Comparison of ENCODE assay signal across 8 mouse cellular contexts in the genomic region with DNA sequence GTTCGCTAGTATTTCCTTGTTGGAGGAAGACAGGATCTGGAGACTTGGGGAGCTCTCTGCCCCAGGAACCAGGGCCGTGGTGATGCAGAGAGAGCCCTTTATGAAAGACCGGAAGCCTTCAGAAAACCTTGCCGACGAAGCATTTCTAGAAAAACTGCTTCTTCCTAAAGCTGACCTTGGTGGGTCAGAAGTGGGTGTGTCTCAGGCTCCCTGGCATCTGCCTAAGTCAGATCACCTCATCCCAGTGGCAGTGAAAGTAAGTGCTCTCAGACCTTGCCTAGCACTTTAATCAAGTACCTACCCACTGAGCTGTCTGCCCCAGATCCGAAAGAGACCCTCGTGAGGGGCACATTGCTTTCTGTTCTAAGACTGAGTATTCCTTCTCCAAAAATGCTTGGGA. TPM values are rescaled to one million over a fixed set of nuclear protein-coding genes. Genes with fewer than 3 reads are reported as not detected.
DNase-seq lines count a peak whose midpoint lies in the region; ATAC-seq and TF ChIP-seq lines count a peak whose summit lies in the region.

No protein-coding gene starts in this region.

- H3K27ac ChIP-seq in lung, embryonic 14.5 days (ENCODE audit: low read depth), result no peak overlapping the region
- no peak overlapping the region for H3K27ac ChIP-seq in embryonic fibroblast, embryonic 13.5 days (ENCODE audit: insufficient read depth, low read length)
- no peak overlapping the region for H3K27ac ChIP-seq in intestine, postnatal 0 days (ENCODE audit: low read depth, low read length)
- H3K27ac ChIP-seq in neural tube, embryonic 15.5 days (replicated peaks), result peak overlapping the region; percentile 93

- H3K9ac ChIP-seq in lung, embryonic 14.5 days, result peak overlapping the region; percentile 72
- no peak overlapping the region for H3K9ac ChIP-seq in intestine, postnatal 0 days (ENCODE audit: low read depth, low read length)
- H3K9ac ChIP-seq in neural tube, embryonic 15.5 days (replicated peaks), result peak overlapping the region; percentile 81; the same call in 1 of the 2 replicates

- peaks cover 8% of the 10 kb centered on the region for H3K36me3 ChIP-seq in lung, embryonic 14.5 days (ENCODE audit: insufficient read depth)
- H3K36me3 ChIP-seq in intestine, postnatal 0 days (ENCODE audit: control insufficient read depth, insufficient read depth), result peaks cover 28% of the 10 kb centered on the region
- H3K36me3 ChIP-seq in neural tube, embryonic 15.5 days, result peaks cover 26% of the 10 kb centered on the region

- no peak for ATAC-seq in lung, embryonic 14.5 days (ENCODE audit: insufficient read depth)
- ATAC-seq in intestine, postnatal 0 days, result no peak
- no peak for ATAC-seq in neural tube, embryonic 15.5 days (ENCODE audit: low FRiP score)
- no peak for ATAC-seq in frontal cortex, adult (ENCODE audit: low TSS enrichment)

- 0 out of 2 replicates have a peak, but pooled peaks cover 4% of the 10 kb centered on the region for H3K4me1 ChIP-seq in lung, embryonic 14.5 days (ENCODE audit: insufficient read depth)
- H3K4me1 ChIP-seq in lung, adult 2 months (ENCODE audit: control insufficient read depth, insufficient read depth, low read length), result peaks cover 3% of the 10 kb centered on the region; the same call in 1 of the 2 replicates
- H3K4me1 ChIP-seq in embryonic fibroblast, embryonic 13.5 days (ENCODE audit: control insufficient read depth, insufficient read depth, low read length), result peaks cover 5% of the 10 kb centered on the region; the same call in 1 of the 2 replicates
- H3K4me1 ChIP-seq in intestine, postnatal 0 days (replicated peaks; ENCODE audit: control insufficient read depth, insufficient read depth, low read length), result 0 out of 2 replicates have a peak, but pooled peaks cover 5% of the 10 kb centered on the region
- peaks cover 16% of the 10 kb centered on the region for H3K4me1 ChIP-seq in neural tube, embryonic 15.5 days

- H3K9me3 ChIP-seq in lung, embryonic 14.5 days (ENCODE audit: low read depth, low read length), result no peaks in the 10 kb centered on the region
- H3K9me3 ChIP-seq in intestine, postnatal 0 days (ENCODE audit: control insufficient read depth), result no peaks in the 10 kb centered on the region
- no peaks in the 10 kb centered on the region for H3K9me3 ChIP-seq in neural tube, embryonic 15.5 days (replicated peaks)

- no peak for TF ChIP-seq POLR2A in lung, adult 2 months (IDR thresholded peaks at IDR 0.05; ENCODE audit: borderline replicate concordance, extremely low read depth, low read depth, low read length)
- no peak for TF ChIP-seq POLR2A in embryonic fibroblast, embryonic 13.5 days (IDR thresholded peaks at IDR 0.05; ENCODE audit: low read depth, low read length)

- no peaks in the 10 kb centered on the region for H3K27me3 ChIP-seq in lung, embryonic 14.5 days (ENCODE audit: insufficient read depth, low read length)
- no peaks in the 10 kb centered on the region for H3K27me3 ChIP-seq in intestine, postnatal 0 days (replicated peaks; ENCODE audit: control insufficient read depth, insufficient read depth, low read length)
- no peaks in the 10 kb centered on the region for H3K27me3 ChIP-seq in neural tube, embryonic 15.5 days (replicated peaks)

- no peak for TF ChIP-seq CTCF in lung, embryonic 14.5 days (IDR thresholded peaks at IDR 0.05; ENCODE audit: low read depth)
- TF ChIP-seq CTCF in lung, adult 2 months (IDR thresholded peaks at IDR 0.05; ENCODE audit: insufficient read depth, low read length), result no peak
- no peak for TF ChIP-seq CTCF in embryonic fibroblast, embryonic 13.5 days (IDR thresholded peaks at IDR 0.05; ENCODE audit: borderline replicate concordance, insufficient read depth, low read length)
- no peak for TF ChIP-seq CTCF in intestine, postnatal 0 days (IDR thresholded peaks at IDR 0.05; ENCODE audit: low read depth)

- no peak for DNase-seq in lung, embryonic 14.5 days
- no peak for DNase-seq in lung, adult 2 months
- no peak for DNase-seq in layer of hippocampus, adult 11-12 months (ENCODE audit: low spot score)
- no peak for DNase-seq in frontal cortex, postnatal 14 days (ENCODE audit: low spot score in 2 of 2)

- 68% methylated on average over 7 of the region's 7 CpGs for WGBS in lung, embryonic 14.5 days
- WGBS in lung, adult 2 months, result 64% methylated on average over 7 of the region's 7 CpGs
- WGBS in intestine, postnatal 0 days, result 61% methylated on average over 7 of the region's 7 CpGs
- WGBS in neural tube, embryonic 15.5 days, result 77% methylated on average over 7 of the region's 7 CpGs

- peak overlapping the region; percentile 74 for H3K4me3 ChIP-seq in lung, embryonic 14.5 days (ENCODE audit: low read depth, low read length)
- H3K4me3 ChIP-seq in lung, adult 2 months (replicated peaks; ENCODE audit: extremely low read depth, low read depth, low read length), result no peak overlapping the region
- H3K4me3 ChIP-seq in embryonic fibroblast, embryonic 13.5 days (ENCODE audit: insufficient read depth, low read length), result peak overlapping the region; percentile 79; the same call in 1 of the 2 replicates
- peak overlapping the region; percentile 83 for H3K4me3 ChIP-seq in intestine, postnatal 0 days (ENCODE audit: low read depth, low read length)
- H3K4me3 ChIP-seq in neural tube, embryonic 15.5 days (replicated peaks), result peak overlapping the region; percentile 88

- H3K4me2 ChIP-seq in lung, embryonic 14.5 days, result peak overlapping the region; percentile 71
- H3K4me2 ChIP-seq in intestine, postnatal 0 days (replicated peaks; ENCODE audit: low read depth), result peak overlapping the region; percentile 84
- H3K4me2 ChIP-seq in neural tube, embryonic 15.5 days, result peak overlapping the region; percentile 86

RNA-seq across cellular contexts. Expression of gene Adck2, which starts 1.3 kb away (rescaled TPM):
- 21.8 and 22.1 TPM in 2 replicates for polyA plus RNA-seq in lung, embryonic 14.5 days (2014; fragmentation: Nextera tagmentation; extraction: Ambion mirVana)
- 10.9 and 11.5 TPM in 2 replicates for polyA plus RNA-seq in lung, adult 2 months (2012; rRNA removed)
- 10.3 and 11.2 TPM in 2 replicates for polyA plus RNA-seq in embryonic fibroblast, embryonic 13.5 days (2011; ENCODE audit: insufficient read length, low read depth, missing spikeins)
- 18.0 and 19.4 TPM in 2 replicates for polyA plus RNA-seq in intestine, postnatal 0 days (2015; fragmentation: Nextera tagmentation; extraction: Ambion mirVana)
- 44.8 and 45.3 TPM in 2 replicates for polyA plus RNA-seq in neural tube, embryonic 15.5 days (2015; fragmentation: Nextera tagmentation; extraction: Ambion mirVana)

RNA-seq across cellular contexts. Expression of gene Gm42420, which starts 10.6 kb away (rescaled TPM):
- polyA plus RNA-seq in lung, embryonic 14.5 days (2014; fragmentation: Nextera tagmentation; extraction: Ambion mirVana), result 0.74 and 1.0 TPM in 2 replicates
- polyA plus RNA-seq in lung, adult 2 months (2012; rRNA removed), result 0.66 TPM in 1 of 2 replicates, not detected in the other
- not detected in 2 replicates for polyA plus RNA-seq in embryonic fibroblast, embryonic 13.5 days (2011; ENCODE audit: insufficient read length, low read depth, missing spikeins)
- polyA plus RNA-seq in intestine, postnatal 0 days (2015; fragmentation: Nextera tagmentation; extraction: Ambion mirVana), result 0.60 and 2.0 TPM in 2 replicates
- 2.0 and 3.5 TPM in 2 replicates for polyA plus RNA-seq in neural tube, embryonic 15.5 days (2015; fragmentation: Nextera tagmentation; extraction: Ambion mirVana)

RNA-seq across cellular contexts. Expression of gene Dennd2a, which starts 17.3 kb away (rescaled TPM):
- polyA plus RNA-seq in lung, embryonic 14.5 days (2014; fragmentation: Nextera tagmentation; extraction: Ambion mirVana), result 30.4 and 33.1 TPM in 2 replicates
- 21.3 and 22.9 TPM in 2 replicates for polyA plus RNA-seq in lung, adult 2 months (2012; rRNA removed)
- polyA plus RNA-seq in embryonic fibroblast, embryonic 13.5 days (2011; ENCODE audit: insufficient read length, low read depth, missing spikeins), result 15.5 and 16.1 TPM in 2 replicates
- 3.8 and 3.9 TPM in 2 replicates for polyA plus RNA-seq in intestine, postnatal 0 days (2015; fragmentation: Nextera tagmentation; extraction: Ambion mirVana)
- polyA plus RNA-seq in neural tube, embryonic 15.5 days (2015; fragmentation: Nextera tagmentation; extraction: Ambion mirVana), result 14.8 and 15.0 TPM in 2 replicates

RNA-seq across cellular contexts. Expression of gene Ndufb2, which starts 17.4 kb away (rescaled TPM):
- 324 and 326 TPM in 2 replicates for polyA plus RNA-seq in lung, embryonic 14.5 days (2014; fragmentation: Nextera tagmentation; extraction: Ambion mirVana)
- polyA plus RNA-seq in lung, adult 2 months (2012; rRNA removed), result 162 and 200 TPM in 2 replicates
- polyA plus RNA-seq in embryonic fibroblast, embryonic 13.5 days (2011; ENCODE audit: insufficient read length, low read depth, missing spikeins), result 84.9 and 104 TPM in 2 replicates
- polyA plus RNA-seq in intestine, postnatal 0 days (2015; fragmentation: Nextera tagmentation; extraction: Ambion mirVana), result 483 and 498 TPM in 2 replicates
- 495 and 582 TPM in 2 replicates for polyA plus RNA-seq in neural tube, embryonic 15.5 days (2015; fragmentation: Nextera tagmentation; extraction: Ambion mirVana)
